Comparison of ENCODE assay signal across 29 mouse cellular contexts in genomic region chr14:51081035-51081434, GRCm38 (mm10). TPM values are rescaled to one million over a fixed set of nuclear protein-coding genes. Genes with fewer than 3 reads are reported as not detected.
"Had no signal": no experiment of that assay in that cellular context is flagged by ENCODE, and none has a peak within 500 bp of the region (broad histone marks: within the 10 kb centered on the region; RNA-seq: fewer than 3 reads in every experiment).

No protein-coding gene starts in this region.

- H3K36me3 ChIP-seq: limb, embryonic 12.5 days; limb, embryonic 15.5 days; liver, embryonic 15.5 days; midbrain, embryonic 12.5 days; midbrain, embryonic 15.5 days; neural tube, embryonic 12.5 days; neural tube, embryonic 15.5 days had no signal

- DNase-seq: kidney, adult 18-20 months; kidney, adult 9 months; kidney, postnatal 14 days; kidney, postnatal 4 days; left cerebral cortex, postnatal 4 days; lung, embryonic 14.5 days; right cerebral cortex, adult 18-20 months; right cerebral cortex, postnatal 14 days; right cerebral cortex, postnatal 4 days; spleen, adult 18-20 months; thymus, postnatal 25 days had no signal

- H3K9ac ChIP-seq: limb, embryonic 12.5 days; limb, embryonic 15.5 days; liver, embryonic 15.5 days; lung, embryonic 14.5 days; midbrain, embryonic 12.5 days; midbrain, embryonic 15.5 days; neural tube, embryonic 12.5 days; neural tube, embryonic 15.5 days had no signal

- H3K27ac ChIP-seq: limb, embryonic 12.5 days; limb, embryonic 15.5 days; liver, embryonic 15.5 days; macrophage; midbrain, embryonic 12.5 days; midbrain, embryonic 15.5 days; neural tube, embryonic 12.5 days; neural tube, embryonic 15.5 days had no signal

- H3K9me3 ChIP-seq: limb, embryonic 12.5 days; limb, embryonic 15.5 days; liver, embryonic 15.5 days; midbrain, embryonic 12.5 days; midbrain, embryonic 15.5 days; neural tube, embryonic 12.5 days; neural tube, embryonic 15.5 days had no signal

- H3K4me2 ChIP-seq: limb, embryonic 12.5 days; limb, embryonic 15.5 days; liver, embryonic 15.5 days; lung, embryonic 14.5 days; midbrain, embryonic 12.5 days; midbrain, embryonic 15.5 days; neural tube, embryonic 12.5 days; neural tube, embryonic 15.5 days had no signal

- H3K4me3 ChIP-seq: limb, embryonic 12.5 days; limb, embryonic 15.5 days; liver, embryonic 15.5 days; midbrain, embryonic 12.5 days; midbrain, embryonic 15.5 days; neural tube, embryonic 12.5 days; neural tube, embryonic 15.5 days had no signal

- ATAC-seq: hindbrain, embryonic 16.5 days; lung, postnatal 0 days; midbrain, embryonic 15.5 days had no signal

RNA-seq across cellular contexts. Expression of gene Olfr750, which starts 6.8 kb away (rescaled TPM):
- total RNA-seq: layer of hippocampus, adult 18-20 months; layer of hippocampus, postnatal 14 days; left cerebral cortex, adult 18-20 months; left cerebral cortex, postnatal 10 days; left cerebral cortex, postnatal 4 days; megakaryocyte, adult 5-6 weeks had no signal
- polyA plus RNA-seq: kidney, embryonic 16.5 days; limb, embryonic 12.5 days; limb, embryonic 15.5 days; liver, embryonic 15.5 days; lung, embryonic 14.5 days; macrophage; neural tube, embryonic 12.5 days; neural tube, embryonic 15.5 days; thymus, postnatal 0 days; urinary bladder, adult 2 months had no signal

RNA-seq across cellular contexts. Expression of gene Rnase12, which starts 23.6 kb away (rescaled TPM):
- total RNA-seq: layer of hippocampus, adult 18-20 months; layer of hippocampus, postnatal 14 days; left cerebral cortex, adult 18-20 months; left cerebral cortex, postnatal 10 days; left cerebral cortex, postnatal 4 days had no signal
- polyA plus RNA-seq: hindbrain, embryonic 16.5 days; limb, embryonic 12.5 days; limb, embryonic 15.5 days; lung, embryonic 14.5 days; macrophage; midbrain, embryonic 12.5 days; midbrain, embryonic 15.5 days; neural tube, embryonic 12.5 days; neural tube, embryonic 15.5 days; urinary bladder, adult 2 months had no signal

RNA-seq across cellular contexts. Expression of gene Rnase11, which starts 31.1 kb away (rescaled TPM):
- total RNA-seq: layer of hippocampus, adult 18-20 months; layer of hippocampus, postnatal 14 days; left cerebral cortex, adult 18-20 months; left cerebral cortex, postnatal 10 days; left cerebral cortex, postnatal 4 days; megakaryocyte, adult 5-6 weeks had no signal
- polyA plus RNA-seq: hindbrain, embryonic 16.5 days; kidney, embryonic 16.5 days; limb, embryonic 12.5 days; limb, embryonic 15.5 days; liver, embryonic 15.5 days; lung, embryonic 14.5 days; lung, postnatal 0 days; macrophage; midbrain, embryonic 12.5 days; midbrain, embryonic 15.5 days; neural tube, embryonic 12.5 days; neural tube, embryonic 15.5 days; thymus, postnatal 0 days; urinary bladder, adult 2 months had no signal
